Mouse (Mus musculus): ENCODE data around the gene Aamp.
"Not testable (repeated sequence)": the region's sequence is repeated elsewhere in the genome, so short reads cannot be mapped to it uniquely, and the experiment has no call there.

The Aamp gene

GRCm38 (mm10) chr1:74284543-74285160 is at the start of gene Aamp, which contains the start of gene Pnkd:
TSS of gene Aamp (minus strand) at chr1:74284738.
TSS of gene Pnkd (plus strand) at chr1:74284930.
- DNase-seq (ENCODE audit: low spot score in 2 of 2), result peak; percentile 100

- no peak for DNase-seq (ENCODE audit: low spot score in 2 of 2)
Observed at GRCm38 (mm10) chr1:74332930-74333329, 48.4 kb upstream of the Aamp start.

GRCm38 (mm10) chr1:74332241-74332763 is 47.8 kb upstream of the Aamp start:
- peak; percentile 96 to 97 for DNase-seq (ENCODE audit: low spot score in 2 of 2)

- DNase-seq (ENCODE audit: low spot score in 2 of 2), result peak; percentile 47 to 76
Observed at GRCm38 (mm10) chr1:74331046-74331681, 46.6 kb upstream of the Aamp start.

GRCm38 (mm10) chr1:74329899-74330431 is 45.4 kb upstream of the Aamp start:
- no peak for DNase-seq (ENCODE audit: low spot score in 2 of 2)

GRCm38 (mm10) chr1:74326916-74327315 is 42.4 kb upstream of the Aamp start:
- not testable (repeated sequence) for DNase-seq (ENCODE audit: low spot score in 2 of 2)

- DNase-seq (ENCODE audit: low spot score in 2 of 2), result no peak
Observed at GRCm38 (mm10) chr1:74321396-74321795, 36.9 kb upstream of the Aamp start.

GRCm38 (mm10) chr1:74318711-74319110 is 34.2 kb upstream of the Aamp start:
- DNase-seq (ENCODE audit: low spot score in 2 of 2), result no peak

- DNase-seq (ENCODE audit: low spot score in 2 of 2), result no peak
Observed at GRCm38 (mm10) chr1:74316114-74316827, 31.7 kb upstream of the Aamp start.

GRCm38 (mm10) chr1:74314796-74315195 is 30.3 kb upstream of the Aamp start:
- DNase-seq (ENCODE audit: low spot score in 2 of 2), result no peak

- peak in 1 of 2 experiments; percentile 81 for DNase-seq (ENCODE audit: low spot score in 2 of 2)
Observed at GRCm38 (mm10) chr1:74313049-74313692, 28.6 kb upstream of the Aamp start.

- DNase-seq (ENCODE audit: low spot score in 2 of 2), result no peak
Observed at GRCm38 (mm10) chr1:74309767-74310166, 25.2 kb upstream of the Aamp start.

GRCm38 (mm10) chr1:74308001-74308964 is 23.7 kb upstream of the Aamp start:
- DNase-seq (ENCODE audit: low spot score in 2 of 2), result no peak

GRCm38 (mm10) chr1:74307146-74307545 is 22.6 kb upstream of the Aamp start:
- DNase-seq (ENCODE audit: low spot score in 2 of 2), result no peak

GRCm38 (mm10) chr1:74305522-74305921 is 21.0 kb upstream of the Aamp start, which contains the start of gene Tmbim1:
TSS of gene Tmbim1 (minus strand) at chr1:74305622.
- no peak for DNase-seq (ENCODE audit: low spot score in 2 of 2)

- no peak for DNase-seq (ENCODE audit: low spot score in 2 of 2)
Observed at GRCm38 (mm10) chr1:74304946-74305345, 20.4 kb upstream of the Aamp start.

GRCm38 (mm10) chr1:74304339-74304790 is 19.8 kb upstream of the Aamp start:
- no peak for DNase-seq (ENCODE audit: low spot score in 2 of 2)

- DNase-seq (ENCODE audit: low spot score in 2 of 2), result peak; percentile 89 to 91
Observed at GRCm38 (mm10) chr1:74303509-74304338, 19.2 kb upstream of the Aamp start.

GRCm38 (mm10) chr1:74302835-74303234 is 18.3 kb upstream of the Aamp start:
- DNase-seq (ENCODE audit: low spot score in 2 of 2), result peak in 1 of 2 experiments; percentile 8

Measured in heart, adult 9 months (tissue).